ENCODE assay signal across 9 mouse cellular contexts in genomic region chr5:121661494-121661893, GRCm38 (mm10). TPM values are rescaled to one million over a fixed set of nuclear protein-coding genes. Genes with fewer than 3 reads are reported as not detected.
DNase-seq lines count a peak whose midpoint lies in the region; ATAC-seq and TF ChIP-seq lines count a peak whose summit lies in the region.
"Had no signal": no experiment of that assay in that cellular context is flagged by ENCODE, and none has a peak within 500 bp of the region (broad histone marks: within the 10 kb centered on the region; RNA-seq: fewer than 3 reads in every experiment).

No protein-coding gene starts in this region.

- H3K9ac ChIP-seq in kidney, postnatal 0 days (ENCODE audit: low read depth, low read length): peak overlapping the region; percentile 96
- peak overlapping the region; percentile 96 for H3K9ac ChIP-seq in hindbrain, embryonic 15.5 days
- peak overlapping the region; percentile 71 for H3K9ac ChIP-seq in midbrain, embryonic 15.5 days

- peaks cover 11% of the 10 kb centered on the region for H3K4me1 ChIP-seq in kidney, postnatal 0 days (replicated peaks; ENCODE audit: insufficient read depth, low read length)
- H3K4me1 ChIP-seq in embryonic facial prominence, embryonic 10.5 days: peaks cover 24% of the 10 kb centered on the region
- peaks cover 23% of the 10 kb centered on the region for H3K4me1 ChIP-seq in hindbrain, embryonic 15.5 days (replicated peaks)
- H3K4me1 ChIP-seq in midbrain, embryonic 15.5 days: peaks cover 23% of the 10 kb centered on the region

- no peaks in the 10 kb centered on the region for H3K27me3 ChIP-seq in kidney, postnatal 0 days (ENCODE audit: insufficient read depth, low read length)
- H3K27me3 ChIP-seq in embryonic facial prominence, embryonic 10.5 days (replicated peaks; ENCODE audit: low read depth, poor library complexity, severe bottlenecking): no peaks in the 10 kb centered on the region
- no peaks in the 10 kb centered on the region for H3K27me3 ChIP-seq in hindbrain, embryonic 15.5 days
- H3K27me3 ChIP-seq in midbrain, embryonic 15.5 days (replicated peaks): no peaks in the 10 kb centered on the region

- no peaks in the 10 kb centered on the region for H3K9me3 ChIP-seq in kidney, postnatal 0 days (replicated peaks; ENCODE audit: low read length)
- no peaks in the 10 kb centered on the region for H3K9me3 ChIP-seq in embryonic facial prominence, embryonic 10.5 days
- no peaks in the 10 kb centered on the region for H3K9me3 ChIP-seq in hindbrain, embryonic 15.5 days
- no peaks in the 10 kb centered on the region for H3K9me3 ChIP-seq in midbrain, embryonic 15.5 days

- WGBS in kidney, postnatal 0 days: 72% methylated on average over 5 of the region's 5 CpGs
- WGBS in embryonic facial prominence, embryonic 10.5 days: 90% methylated on average over 5 of the region's 5 CpGs
- WGBS in hindbrain, embryonic 15.5 days: 84% methylated on average over 5 of the region's 5 CpGs
- WGBS in midbrain, embryonic 15.5 days: 81% methylated on average over 5 of the region's 5 CpGs

- ATAC-seq in kidney, postnatal 0 days (replicated peaks; ENCODE audit: low FRiP score, low read depth): no peak
- ATAC-seq in hindbrain, embryonic 15.5 days (ENCODE audit: low FRiP score, low read depth): no peak
- ATAC-seq in midbrain, embryonic 15.5 days (replicated peaks): no peak
- no peak for ATAC-seq in megakaryocyte-erythroid progenitor cell, adult 5-6 weeks (replicated peaks; ENCODE audit: low FRiP score, low TSS enrichment, poor library complexity, severe bottlenecking)

- H3K4me3 ChIP-seq in kidney, postnatal 0 days (replicated peaks; ENCODE audit: low read depth, low read length): peak overlapping the region; percentile 98
- peak overlapping the region; percentile 96 for H3K4me3 ChIP-seq in embryonic facial prominence, embryonic 10.5 days
- peak overlapping the region; percentile 98 for H3K4me3 ChIP-seq in hindbrain, embryonic 15.5 days
- peak overlapping the region; percentile 59 for H3K4me3 ChIP-seq in midbrain, embryonic 15.5 days

- peaks cover 18% of the 10 kb centered on the region; the same call in 1 of the 2 replicates for H3K36me3 ChIP-seq in kidney, postnatal 0 days (ENCODE audit: insufficient read depth, low read length)
- peaks cover 44% of the 10 kb centered on the region for H3K36me3 ChIP-seq in embryonic facial prominence, embryonic 10.5 days (replicated peaks)
- H3K36me3 ChIP-seq in hindbrain, embryonic 15.5 days: peaks cover 22% of the 10 kb centered on the region
- H3K36me3 ChIP-seq in midbrain, embryonic 15.5 days (replicated peaks): peaks cover 9% of the 10 kb centered on the region

- no peak for TF ChIP-seq CTCF in kidney, postnatal 0 days (IDR thresholded peaks at IDR 0.05; ENCODE audit: low read depth)

- no peak for DNase-seq in kidney, postnatal 0 days (ENCODE audit: low spot score)
- no peak for DNase-seq in kidney, adult 18-20 months
- no peak for DNase-seq in embryonic facial prominence, embryonic 10.5 days (ENCODE audit: low spot score)
- DNase-seq in urinary bladder, postnatal 36 days (ENCODE audit: low spot score in 2 of 2): no peak
- no peak for DNase-seq in urinary bladder, postnatal 10 days (ENCODE audit: low spot score)
- DNase-seq: kidney, postnatal 10 days had no signal

- H3K4me2 ChIP-seq in kidney, postnatal 0 days (ENCODE audit: low read length): peak overlapping the region; percentile 72
- H3K4me2 ChIP-seq in hindbrain, embryonic 15.5 days: peak overlapping the region; percentile 69
- H3K4me2 ChIP-seq in midbrain, embryonic 15.5 days: peak overlapping the region; percentile 68

- H3K27ac ChIP-seq in kidney, postnatal 0 days: no peak overlapping the region
- H3K27ac ChIP-seq in embryonic facial prominence, embryonic 10.5 days (replicated peaks): no peak overlapping the region
- no peak overlapping the region for H3K27ac ChIP-seq in hindbrain, embryonic 15.5 days (replicated peaks)
- no peak overlapping the region for H3K27ac ChIP-seq in midbrain, embryonic 15.5 days

RNA-seq across cellular contexts. Expression of gene Brap, which starts 1.1 kb away (rescaled TPM):
- polyA plus RNA-seq in kidney, postnatal 0 days (2015; fragmentation: Nextera tagmentation; extraction: Ambion mirVana): 37.3 and 39.2 TPM in 2 replicates
- 41.9 and 44.5 TPM in 2 replicates for polyA plus RNA-seq in embryonic facial prominence, embryonic 10.5 days (2016; fragmentation: Nextera tagmentation; extraction: Ambion mirVana)
- 43.1 and 44.6 TPM in 2 replicates for polyA plus RNA-seq in hindbrain, embryonic 15.5 days (2015; fragmentation: Nextera tagmentation; extraction: Ambion mirVana)
- 48.2 and 50.9 TPM in 2 replicates for polyA plus RNA-seq in midbrain, embryonic 15.5 days (2015; fragmentation: Nextera tagmentation; extraction: Ambion mirVana)
- 26.8 and 41.9 TPM in 2 replicates for total RNA-seq in megakaryocyte-erythroid progenitor cell, adult 5-6 weeks (2014; fragmentation: Nextera tagmentation)
- 57.6 and 62.5 TPM in 2 replicates for total RNA-seq in megakaryocyte-erythroid progenitor cell, adult 5-6 weeks (2017)

RNA-seq across cellular contexts. Expression of gene Acad10, which starts 1.2 kb away (rescaled TPM):
- 7.6 and 8.2 TPM in 2 replicates for polyA plus RNA-seq in kidney, postnatal 0 days (2015; fragmentation: Nextera tagmentation; extraction: Ambion mirVana)
- polyA plus RNA-seq in embryonic facial prominence, embryonic 10.5 days (2016; fragmentation: Nextera tagmentation; extraction: Ambion mirVana): 2.6 and 3.2 TPM in 2 replicates
- 1.5 and 1.6 TPM in 2 replicates for polyA plus RNA-seq in hindbrain, embryonic 15.5 days (2015; fragmentation: Nextera tagmentation; extraction: Ambion mirVana)
- polyA plus RNA-seq in midbrain, embryonic 15.5 days (2015; fragmentation: Nextera tagmentation; extraction: Ambion mirVana): 1.6 and 1.8 TPM in 2 replicates
- total RNA-seq in megakaryocyte-erythroid progenitor cell, adult 5-6 weeks (2014; fragmentation: Nextera tagmentation): 6.2 and 14.2 TPM in 2 replicates
- total RNA-seq in megakaryocyte-erythroid progenitor cell, adult 5-6 weeks (2017): 1.4 and 6.3 TPM in 2 replicates

RNA-seq across cellular contexts. Expression of gene Acad12, which starts 42.8 kb away (rescaled TPM):
- polyA plus RNA-seq in kidney, postnatal 0 days (2015; fragmentation: Nextera tagmentation; extraction: Ambion mirVana): 3.8 and 5.0 TPM in 2 replicates
- polyA plus RNA-seq in embryonic facial prominence, embryonic 10.5 days (2016; fragmentation: Nextera tagmentation; extraction: Ambion mirVana): 1.7 and 2.6 TPM in 2 replicates
- polyA plus RNA-seq in hindbrain, embryonic 15.5 days (2015; fragmentation: Nextera tagmentation; extraction: Ambion mirVana): 1.3 and 1.6 TPM in 2 replicates
- 1.7 and 1.8 TPM in 2 replicates for polyA plus RNA-seq in midbrain, embryonic 15.5 days (2015; fragmentation: Nextera tagmentation; extraction: Ambion mirVana)
- total RNA-seq in megakaryocyte-erythroid progenitor cell, adult 5-6 weeks (2014; fragmentation: Nextera tagmentation): 1.8 and 2.4 TPM in 2 replicates
- 0.38 and 2.6 TPM in 2 replicates for total RNA-seq in megakaryocyte-erythroid progenitor cell, adult 5-6 weeks (2017)

RNA-seq across cellular contexts. Expression of gene Atxn2, which starts 49.6 kb away (rescaled TPM):
- 53.7 and 68.5 TPM in 2 replicates for polyA plus RNA-seq in kidney, postnatal 0 days (2015; fragmentation: Nextera tagmentation; extraction: Ambion mirVana)
- polyA plus RNA-seq in embryonic facial prominence, embryonic 10.5 days (2016; fragmentation: Nextera tagmentation; extraction: Ambion mirVana): 44.5 and 44.9 TPM in 2 replicates
- polyA plus RNA-seq in hindbrain, embryonic 15.5 days (2015; fragmentation: Nextera tagmentation; extraction: Ambion mirVana): 92.6 and 111 TPM in 2 replicates
- polyA plus RNA-seq in midbrain, embryonic 15.5 days (2015; fragmentation: Nextera tagmentation; extraction: Ambion mirVana): 107 and 111 TPM in 2 replicates
- total RNA-seq in megakaryocyte-erythroid progenitor cell, adult 5-6 weeks (2014; fragmentation: Nextera tagmentation): 117 and 144 TPM in 2 replicates
- 39.4 and 41.0 TPM in 2 replicates for total RNA-seq in megakaryocyte-erythroid progenitor cell, adult 5-6 weeks (2017)
